Mouse (Mus musculus) forebrain, embryonic 14.5 days (tissue): Measurements from ENCODE around the gene Olfr288. TPM values are rescaled to one million over a fixed set of nuclear protein-coding genes. Genes with fewer than 3 reads are reported as not detected.

Experiments used
- ATAC-seq: fragments of 200-750 bp; cut with Nextera tagmentation; 2 replicates; pipeline ENCODE4 v1.8.0; 2017; ENCODE audit warnings: mild to moderate bottlenecking, moderate library complexity
- DNase-seq: peaks from one replicate; pipeline ENCODE4 v3.0.0-alpha.2; 2015; ENCODE audit warnings: low spot score
- H3K27ac ChIP-seq: fragments of 300-500 bp; sonication (generic); 2 replicates; pipeline ENCODE4 v1.5.1; 2014; ENCODE audit warnings: low read depth, mild to moderate bottlenecking, control low read depth, low read length, moderate library complexity
- H3K27me3 ChIP-seq: fragments of 300-500 bp; sonication (generic); replicated peaks from 2 replicates; pipeline ENCODE4 v1.6.1; 2014; ENCODE audit warnings: low read length, control low read depth, mixed read lengths; ENCODE audit not compliant: control insufficient read depth, insufficient read depth
- H3K36me3 ChIP-seq: fragments of 300-500 bp; sonication (generic); 2 replicates; pipeline ENCODE4 v1.6.1; 2014; ENCODE audit warnings: low read length, control low read depth; ENCODE audit not compliant: control insufficient read depth, insufficient read depth
- H3K4me1 ChIP-seq: fragments of 300-500 bp; sonication (generic); 2 replicates; pipeline ENCODE4 v1.6.1; 2014; ENCODE audit warnings: antibody characterized with exemption, low read length, control low read depth; ENCODE audit not compliant: control insufficient read depth, insufficient read depth
- H3K4me2 ChIP-seq: fragments of 300-500 bp; sonication (generic); 2 replicates; pipeline ENCODE4 v1.6.1; 2014; ENCODE audit warnings: mild to moderate bottlenecking, control low read depth, low read length
- H3K4me3 ChIP-seq: fragments of 300-500 bp; sonication (generic); 2 replicates; pipeline ENCODE4 v1.5.1; 2014; ENCODE audit warnings: low read depth, low read length, control low read depth
- H3K9ac ChIP-seq: fragments of 300-500 bp; sonication (generic); 2 replicates; pipeline ENCODE4 v1.6.1; 2014; ENCODE audit warnings: mild to moderate bottlenecking, low read length, control low read depth, moderate library complexity
- H3K9me3 ChIP-seq: fragments of 300-500 bp; sonication (generic); replicated peaks from 2 replicates; pipeline ENCODE4 v1.6.1; 2016; ENCODE audit warnings: low read length, control low read depth, mixed read lengths; ENCODE audit not compliant: control insufficient read depth
- WGBS: fragments of 180-500 bp; shearing (Covaris S2); extraction: QIAGEN DNeasy Blood & Tissue Kit; methylation state at CpG from one replicate; pipeline ENCODE4 v1.1.7; 2014; 5-methylcytosine and 5-hydroxymethylcytosine counted together
- polyA plus RNA-seq: library from polyadenylated mRNA; unstranded; fragments of >200 nt; fragmentation: Nextera tagmentation; extraction: Ambion mirVana; gene quantifications from 2 replicates; pipeline ENCODE4 v1.2.1, GENCODE M21; 2014

Olfr288 gene
- not detected in 2 replicates for polyA plus RNA-seq

GRCm38 (mm10) chr15:98195442-98195841 is at the start of gene Olfr288:
TSS of gene Olfr288 (minus strand) at chr15:98195542.
- Histone ChIP-seq H3K4me2 (no peak within 1 kb of the TSS), H3K27me3 (no peaks in the 10 kb centered on the region), H3K36me3 (no peaks in the 10 kb centered on the region), H3K9me3 (no peaks in the 10 kb centered on the region), H3K4me3 (no peak within 1 kb of the TSS), H3K9ac (no peak within 1 kb of the TSS), H3K27ac (no peak within 1 kb of the TSS), H3K4me1 (no peaks in the 10 kb centered on the region)
- DNase-seq (no peak), ATAC-seq (no peak)
- 75% methylated on average over 3 of the region's 3 CpGs for WGBS

GRCm38 (mm10) chr15:98235442-98235841 is 40.1 kb upstream of the Olfr288 start:
- H3K4me2 ChIP-seq: no peak overlapping the region
- no peak overlapping the region for H3K4me3 ChIP-seq
- no peak overlapping the region for H3K9ac ChIP-seq
- DNase-seq (no peak), ATAC-seq (no peak)
- H3K27ac ChIP-seq: no peak overlapping the region
- H3K9me3 ChIP-seq: no peaks in the 10 kb centered on the region
- WGBS: 93% methylated on average over 4 of the region's 4 CpGs
- H3K27me3 ChIP-seq: no peaks in the 10 kb centered on the region
- no peaks in the 10 kb centered on the region for H3K36me3 ChIP-seq
- no peaks in the 10 kb centered on the region for H3K4me1 ChIP-seq

DNA sequence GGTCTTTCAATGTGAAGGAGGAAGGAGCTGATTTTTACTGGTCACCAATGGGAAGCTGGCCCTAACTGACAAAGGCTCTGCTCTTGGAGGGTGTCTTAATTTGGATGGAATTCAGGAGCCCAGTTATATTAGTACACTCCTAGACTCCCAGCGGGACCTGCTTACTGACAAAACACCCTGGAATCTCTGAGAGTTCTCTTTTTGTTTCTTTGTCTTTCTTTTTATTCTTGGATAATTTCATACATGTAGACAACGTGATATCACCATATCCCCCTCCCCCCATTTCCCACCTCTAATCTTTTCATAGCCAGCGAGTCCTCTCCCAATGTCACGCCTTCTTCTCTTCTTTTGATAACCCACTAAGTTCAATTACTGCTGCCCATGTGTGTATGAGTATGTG is 39.0 kb upstream of the Olfr288 start, which contains the start of gene Olfr286:
Olfr286 (minus strand) TSS at position 101 of the 400 bp plus-strand sequence.
- no peaks in the 10 kb centered on the region for H3K4me1 ChIP-seq
- no peaks in the 10 kb centered on the region for H3K9me3 ChIP-seq
- H3K27me3 ChIP-seq: no peaks in the 10 kb centered on the region
- no peak within 1 kb of the TSS for H3K4me3 ChIP-seq
- no peaks in the 10 kb centered on the region for H3K36me3 ChIP-seq
- H3K9ac ChIP-seq: no peak within 1 kb of the TSS
- H3K4me2 ChIP-seq: no peak within 1 kb of the TSS
- ATAC-seq (no peak), DNase-seq (no peak)
- WGBS: 89% methylated on average over 4 of the region's 4 CpGs
- no peak within 1 kb of the TSS for H3K27ac ChIP-seq

GRCm38 (mm10) chr15:98226096-98226495 is 30.8 kb upstream of the Olfr288 start:
- Histone ChIP-seq H3K9ac (no peak overlapping the region), H3K27ac (no peak overlapping the region), H3K27me3 (no peaks in the 10 kb centered on the region), H3K4me3 (no peak overlapping the region), H3K36me3 (no peaks in the 10 kb centered on the region), H3K4me1 (no peaks in the 10 kb centered on the region), H3K4me2 (no peak overlapping the region), H3K9me3 (no peaks in the 10 kb centered on the region)
- no peak for ATAC-seq
- DNase-seq: no peak
- WGBS: 67% methylated on average over 7 of the region's 7 CpGs

GRCm38 (mm10) chr15:98225610-98226009 is 30.3 kb upstream of the Olfr288 start:
- DNase-seq: no peak
- H3K9me3 ChIP-seq: no peaks in the 10 kb centered on the region
- 46% methylated on average over 16 of the region's 16 CpGs for WGBS

GRCm38 (mm10) chr15:98222377-98222776 is 27.0 kb upstream of the Olfr288 start:
- Histone ChIP-seq H3K4me1 (no peaks in the 10 kb centered on the region), H3K9ac (no peak overlapping the region), H3K9me3 (no peaks in the 10 kb centered on the region), H3K27me3 (no peaks in the 10 kb centered on the region), H3K4me3 (no peak overlapping the region), H3K27ac (no peak overlapping the region), H3K36me3 (no peaks in the 10 kb centered on the region), H3K4me2 (no peak overlapping the region)
- ATAC-seq: no peak
- DNase-seq: no peak

More at GRCm38 (mm10) chr15:98225610-98226009, 30.3 kb upstream of the Olfr288 start:
- Histone ChIP-seq H3K9ac (no peak overlapping the region), H3K36me3 (no peaks in the 10 kb centered on the region), H3K27me3 (no peaks in the 10 kb centered on the region), H3K27ac (no peak overlapping the region), H3K4me2 (no peak overlapping the region), H3K4me1 (no peaks in the 10 kb centered on the region), H3K4me3 (no peak overlapping the region)
- no peak for ATAC-seq

GRCm38 (mm10) chr15:98220877-98221276 is 25.5 kb upstream of the Olfr288 start, which contains the start of the genes Gm44579 and Olfr287:
TSS of gene Gm44579 (minus strand) at chr15:98220977.
TSS of gene Olfr287 (minus strand) at chr15:98221056.
- H3K4me1 ChIP-seq: no peaks in the 10 kb centered on the region
- ATAC-seq: no peak
- 76% methylated on average over 4 of the region's 4 CpGs for WGBS
- no peak for DNase-seq
- H3K36me3 ChIP-seq: no peaks in the 10 kb centered on the region
- H3K4me3 ChIP-seq: no peak within 1 kb of the TSS
- H3K27ac ChIP-seq: no peak within 1 kb of the TSS
- no peak within 1 kb of the TSS for H3K9ac ChIP-seq
- no peaks in the 10 kb centered on the region for H3K27me3 ChIP-seq
- no peak within 1 kb of the TSS for H3K4me2 ChIP-seq
- H3K9me3 ChIP-seq: no peaks in the 10 kb centered on the region

- Histone ChIP-seq H3K9me3 (no peaks in the 10 kb centered on the region), H3K9ac (no peak overlapping the region), H3K27me3 (no peaks in the 10 kb centered on the region), H3K4me1 (no peaks in the 10 kb centered on the region), H3K27ac (no peak overlapping the region), H3K36me3 (no peaks in the 10 kb centered on the region), H3K4me3 (no peak overlapping the region), H3K4me2 (no peak overlapping the region)
- ATAC-seq (no peak), DNase-seq (no peak)
- 76% methylated on average over 5 of the region's 5 CpGs for WGBS
These were observed 18.8 kb upstream of the Olfr288 start for GRCm38 (mm10) chr15:98214130-98214529.

DNA sequence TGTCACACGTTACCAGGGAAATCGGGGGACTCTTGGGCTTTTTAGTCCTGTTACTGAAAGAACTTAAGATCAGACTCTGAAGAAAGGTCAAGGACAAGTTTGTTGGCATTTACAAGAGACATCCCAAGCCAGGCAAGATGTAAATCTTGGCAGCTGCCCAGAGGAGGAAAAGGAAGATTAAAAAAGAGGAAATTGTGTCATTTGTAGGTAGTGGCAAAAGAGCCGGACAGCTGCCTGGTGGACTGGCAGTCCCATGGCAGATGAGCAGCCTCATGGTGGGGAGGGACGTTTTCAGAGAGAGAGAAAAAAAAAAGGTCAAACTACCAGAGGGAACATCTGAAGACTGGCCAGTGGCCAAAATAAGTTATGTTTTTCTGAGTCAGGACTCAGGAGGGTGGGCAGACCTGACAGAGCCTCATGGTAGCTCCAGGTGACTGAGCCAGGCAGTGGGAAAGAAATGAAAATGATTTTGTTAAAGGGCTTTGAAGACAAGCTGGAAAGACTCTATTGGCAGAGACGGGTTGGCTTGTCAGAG is 18.1 kb upstream of the Olfr288 start:
- Histone ChIP-seq H3K4me2 (no peak overlapping the region), H3K27ac (no peak overlapping the region), H3K36me3 (no peaks in the 10 kb centered on the region), H3K4me1 (no peaks in the 10 kb centered on the region), H3K4me3 (no peak overlapping the region), H3K9me3 (no peaks in the 10 kb centered on the region), H3K27me3 (no peaks in the 10 kb centered on the region), H3K9ac (no peak overlapping the region)
- DNase-seq (no peak), ATAC-seq (no peak)
- 84% methylated on average over 5 of the region's 5 CpGs for WGBS
